Mouse (Mus musculus): Measurements from ENCODE around the gene Vac14.

- no peak for TF ChIP-seq POLR2A (IDR thresholded peaks at IDR 0.05; ENCODE audit: extremely low read depth, insufficient read depth, low read length)
- no peak for TF ChIP-seq CTCF (IDR thresholded peaks at IDR 0.05; ENCODE audit: extremely low read depth, insufficient read depth, low read length)
Observed at GRCm38 (mm10) chr8:110644422-110644821, 26.0 kb downstream of the Vac14 start.
